Mouse (Mus musculus): Measurements from ENCODE around the gene Btbd1.
"Not testable (repeated sequence)": the region's sequence is repeated elsewhere in the genome, so short reads cannot be mapped to it uniquely, and the experiment has no call there.

Gene Btbd1

DNA sequence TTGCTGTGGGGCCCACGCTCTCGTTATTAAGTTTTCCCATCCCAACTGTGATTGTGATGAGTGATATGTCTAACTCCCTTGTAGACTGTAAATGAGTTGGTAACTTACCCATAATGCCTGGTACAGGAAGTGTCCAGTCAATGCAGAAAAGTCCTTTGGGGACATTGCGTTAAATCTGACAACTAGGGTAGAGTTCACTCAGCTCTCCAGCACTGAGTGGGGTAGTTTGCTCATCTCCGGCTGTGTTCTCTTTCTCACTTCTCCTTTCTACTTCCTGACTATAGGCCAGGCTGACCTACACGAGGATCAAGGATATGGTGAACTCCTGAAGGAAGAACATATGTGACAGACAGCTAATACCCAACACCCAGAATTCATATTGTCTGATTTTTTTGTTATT lies 20.0 kb upstream of the Btbd1 start:
- DNase-seq = no peak

DNA sequence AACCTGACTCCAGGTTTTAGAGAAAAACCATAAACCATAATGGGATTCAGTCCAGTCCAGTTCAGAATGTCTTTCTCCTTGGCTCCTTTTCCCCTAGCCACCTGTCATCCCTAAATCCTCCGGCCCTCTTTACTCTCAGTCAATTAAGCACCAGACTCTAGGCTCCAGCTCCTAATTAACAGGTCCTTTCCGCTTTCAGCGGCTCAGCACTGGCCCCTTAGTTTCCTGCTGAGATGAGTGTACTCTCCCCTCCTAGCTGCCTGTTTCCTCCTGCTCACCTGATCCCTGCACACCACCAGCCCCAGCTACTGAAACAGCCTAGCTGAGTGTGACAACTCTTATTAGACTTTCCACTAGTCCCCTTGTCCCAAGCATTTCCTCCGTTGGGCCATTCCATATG lies 18.5 kb upstream of the Btbd1 start:
- peak; percentile 25 for DNase-seq

DNA sequence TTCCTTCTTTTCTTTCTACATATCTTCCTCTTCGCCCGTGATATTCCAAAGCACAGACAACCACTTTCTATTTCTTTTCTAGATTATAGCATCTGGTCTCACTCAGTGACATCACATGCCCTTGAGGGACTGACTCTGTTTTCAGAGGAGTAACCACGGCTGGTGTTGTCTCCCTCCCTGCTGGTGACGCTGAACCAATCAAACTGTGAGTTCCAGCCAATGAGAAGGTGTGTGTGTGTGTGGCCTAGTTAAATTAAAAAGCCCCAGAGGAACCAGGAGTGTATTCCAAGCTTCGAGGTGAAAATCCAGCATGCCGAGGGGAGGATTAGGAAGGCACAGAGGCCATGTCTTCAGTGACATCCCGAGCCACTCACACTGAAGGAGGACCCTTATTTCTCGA lies 17.8 kb upstream of the Btbd1 start:
- DNase-seq = no peak

DNA sequence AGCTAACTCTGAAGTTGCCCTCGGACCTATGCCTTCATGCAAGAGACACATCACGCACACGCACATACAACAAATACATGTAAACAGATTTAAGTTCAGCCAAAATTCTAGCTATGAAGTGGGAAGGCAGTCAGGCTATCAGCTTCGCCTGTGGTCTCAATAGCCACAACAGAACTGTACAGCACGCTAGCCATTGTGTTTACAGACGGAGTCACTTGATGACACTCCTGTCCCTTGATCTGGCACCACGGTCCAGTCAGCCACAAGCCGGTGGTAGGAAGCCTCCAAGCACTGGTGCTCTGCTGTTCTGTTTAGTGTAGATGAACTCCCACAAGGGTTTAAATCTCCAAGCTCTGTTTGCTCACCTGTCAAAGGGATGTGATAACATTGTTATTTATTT lies 16.8 kb upstream of the Btbd1 start:
- no peak for DNase-seq

DNA sequence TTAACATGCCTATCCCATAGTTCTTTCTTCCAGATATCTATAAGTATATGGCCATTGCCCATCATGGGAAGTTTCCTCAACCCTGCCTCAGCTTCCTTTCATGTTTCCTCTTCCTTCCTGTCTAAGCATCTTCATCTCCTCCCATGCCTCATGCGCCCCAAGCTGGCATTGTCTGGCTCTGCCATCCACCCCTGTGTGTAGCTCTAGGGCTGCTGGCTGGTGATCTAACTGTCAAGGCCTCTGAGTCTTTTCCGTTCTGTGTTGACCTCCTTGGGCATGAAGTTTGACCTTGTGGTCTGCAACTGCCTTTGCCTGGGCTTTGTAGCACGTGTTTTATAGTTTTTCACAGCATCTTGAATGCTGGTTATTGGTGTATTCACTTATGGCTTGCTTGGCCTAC lies 16.1 kb upstream of the Btbd1 start:
- no peak for DNase-seq

DNA sequence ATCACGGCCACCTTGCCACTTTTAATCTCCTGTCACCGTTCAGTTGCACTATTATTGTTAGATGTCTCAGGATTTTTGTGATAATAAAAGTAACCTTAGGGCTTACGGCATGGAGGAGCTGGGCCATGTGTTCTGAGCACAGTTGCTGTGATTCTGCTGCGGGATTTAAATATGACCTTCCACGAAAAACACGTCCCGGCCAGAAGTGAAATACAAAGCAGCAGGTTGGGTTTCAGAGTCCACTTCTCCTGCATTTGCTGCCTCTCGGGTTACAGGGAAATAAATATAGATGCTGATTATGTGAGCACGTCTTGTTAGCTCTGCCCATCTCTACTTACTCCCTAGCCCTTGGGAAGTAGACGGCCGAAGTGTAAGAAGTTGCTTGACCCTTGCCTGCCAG lies 15.6 kb upstream of the Btbd1 start:
- DNase-seq = no peak

DNA sequence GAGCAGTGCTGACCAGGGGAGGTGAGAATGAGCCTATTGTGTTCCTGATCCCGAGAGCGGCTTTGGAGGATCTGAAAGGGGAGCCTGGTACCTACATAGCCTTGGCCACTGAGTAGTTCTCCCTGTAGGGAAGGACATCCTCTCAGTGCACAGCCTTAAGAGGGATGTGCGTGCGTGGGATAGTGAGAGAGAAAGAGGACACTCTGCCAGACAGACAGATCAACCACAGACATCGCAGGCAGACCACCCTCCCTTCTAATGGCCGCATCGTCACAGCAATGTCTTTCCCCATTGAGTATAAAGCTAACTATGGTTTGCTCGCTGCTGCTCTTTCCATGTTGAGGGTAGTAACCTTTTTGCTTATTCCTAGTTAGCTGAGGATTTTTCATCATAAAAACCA lies 14.7 kb upstream of the Btbd1 start:
- DNase-seq = no peak

DNA sequence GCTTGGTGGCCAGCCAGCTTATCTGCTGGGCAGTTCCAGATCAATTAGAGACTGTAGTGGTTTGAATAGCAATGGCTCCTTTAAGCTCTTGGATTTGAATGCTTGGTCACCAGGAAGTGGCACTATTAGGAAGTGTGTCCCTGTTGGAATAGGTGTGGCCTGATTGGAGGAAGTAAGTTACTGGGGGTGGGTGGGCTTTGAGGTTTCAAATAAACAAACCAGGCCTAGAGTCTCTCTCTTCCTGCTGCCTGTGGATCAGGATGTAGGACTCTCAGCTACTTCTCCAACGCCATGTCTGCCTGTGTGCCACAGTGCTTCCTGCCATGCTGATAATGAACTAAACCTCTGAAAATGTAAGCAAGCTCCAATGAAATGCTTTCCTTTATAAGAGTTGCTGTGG lies 13.8 kb upstream of the Btbd1 start:
- DNase-seq = no peak

DNA sequence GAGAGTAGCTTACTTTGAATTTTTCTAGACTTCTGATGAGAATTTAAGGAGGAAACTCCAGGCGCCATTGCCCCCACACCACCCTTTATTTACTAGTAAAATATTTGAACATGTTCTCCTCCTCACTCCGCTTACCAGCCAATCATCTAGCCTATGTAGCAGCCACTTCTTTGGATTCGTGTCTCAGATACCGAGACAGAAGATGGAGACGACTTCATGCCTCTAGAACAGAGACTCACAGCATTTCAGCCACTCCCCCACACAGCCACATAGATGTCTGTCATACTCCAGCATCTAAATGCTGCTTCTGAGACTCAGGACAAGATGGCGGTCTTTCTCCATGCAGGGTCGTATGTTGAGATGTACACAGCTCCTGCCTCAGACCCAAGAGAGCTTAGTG lies 12.9 kb upstream of the Btbd1 start:
- DNase-seq = no peak

DNA sequence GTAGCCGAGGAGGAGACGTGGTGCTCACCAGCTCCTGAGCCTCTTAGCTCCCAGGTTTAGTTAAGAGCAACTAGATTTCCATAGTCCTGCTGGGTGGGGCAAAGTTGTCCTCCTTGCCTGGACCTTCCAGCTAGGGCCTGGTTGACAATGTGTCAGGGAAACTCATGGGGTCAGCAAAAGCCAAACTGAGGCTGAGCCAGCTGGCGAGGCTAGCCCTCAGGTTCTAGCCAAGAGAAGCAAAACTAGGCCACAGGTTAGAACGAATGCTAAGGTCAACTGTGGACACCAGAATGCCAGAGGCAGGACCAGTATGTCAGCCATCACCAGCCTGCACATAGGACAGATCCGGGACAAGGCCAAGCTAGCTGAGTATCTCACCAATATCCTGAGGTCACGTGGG lies 12.2 kb upstream of the Btbd1 start:
- DNase-seq = no peak

DNA sequence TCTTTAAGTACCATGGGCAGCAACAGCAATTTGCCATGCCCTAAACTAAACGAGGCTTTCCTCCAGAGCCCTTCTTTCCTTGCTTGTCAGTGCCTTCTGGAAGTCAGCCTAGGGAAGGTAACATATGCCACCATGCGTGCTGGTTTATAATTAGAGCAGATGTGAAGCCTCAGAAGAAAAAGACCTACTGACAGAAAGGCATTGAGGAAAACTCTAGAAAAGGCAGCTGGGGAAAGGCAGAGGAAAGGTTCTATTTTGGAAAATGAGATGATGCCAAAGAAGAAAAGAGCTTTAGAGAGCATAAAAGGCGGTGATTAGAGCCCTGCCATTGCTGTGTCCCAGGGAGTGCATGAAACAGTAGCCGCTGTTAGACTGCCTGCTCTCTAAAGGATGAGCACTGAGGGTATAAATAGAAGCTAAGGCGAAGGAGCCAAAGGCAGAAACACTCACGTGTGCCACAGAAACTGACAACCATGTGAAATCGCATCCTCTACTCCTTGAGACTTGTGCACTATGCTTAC lies 11.5 kb upstream of the Btbd1 start:
- DNase-seq = no peak

DNA sequence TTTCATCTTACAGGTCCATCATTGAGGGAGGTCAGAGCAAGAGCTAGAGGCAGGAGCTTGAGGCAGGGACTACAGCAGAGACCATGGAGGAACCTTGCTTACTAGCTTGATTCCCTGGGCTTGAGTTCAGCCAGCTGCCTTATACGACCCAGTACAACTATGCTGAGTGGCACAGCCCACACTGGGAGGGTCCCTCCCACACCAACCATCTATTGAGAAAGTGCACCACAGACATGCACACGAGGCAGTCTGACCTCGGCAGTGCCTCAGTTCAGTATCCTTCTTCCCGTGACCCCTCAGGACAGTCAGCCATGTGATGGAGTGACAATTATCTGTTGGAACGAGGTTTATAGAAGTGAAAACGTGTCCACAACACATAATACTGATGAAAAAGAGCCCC lies 10.5 kb upstream of the Btbd1 start:
- DNase-seq = no peak

DNA sequence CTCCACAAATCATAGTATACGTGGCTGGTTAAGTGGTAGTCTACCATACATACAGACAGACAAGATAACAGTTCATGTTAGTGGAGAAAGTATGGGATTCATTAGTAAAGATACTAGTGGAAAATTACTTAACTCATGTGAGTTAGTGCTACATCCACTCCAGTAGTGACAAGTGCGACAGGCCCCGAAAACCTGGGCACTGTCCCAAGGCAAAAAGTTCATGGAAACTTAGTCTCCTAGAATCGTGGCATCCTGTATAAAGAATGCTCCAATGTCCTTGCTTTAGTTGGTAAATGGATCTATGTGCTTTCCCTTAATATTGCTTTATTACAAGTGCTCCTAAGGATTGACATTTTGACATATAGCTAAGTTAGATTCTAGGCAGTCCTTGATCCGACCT lies 8.5 kb upstream of the Btbd1 start:
- not testable (repeated sequence) for DNase-seq

DNA sequence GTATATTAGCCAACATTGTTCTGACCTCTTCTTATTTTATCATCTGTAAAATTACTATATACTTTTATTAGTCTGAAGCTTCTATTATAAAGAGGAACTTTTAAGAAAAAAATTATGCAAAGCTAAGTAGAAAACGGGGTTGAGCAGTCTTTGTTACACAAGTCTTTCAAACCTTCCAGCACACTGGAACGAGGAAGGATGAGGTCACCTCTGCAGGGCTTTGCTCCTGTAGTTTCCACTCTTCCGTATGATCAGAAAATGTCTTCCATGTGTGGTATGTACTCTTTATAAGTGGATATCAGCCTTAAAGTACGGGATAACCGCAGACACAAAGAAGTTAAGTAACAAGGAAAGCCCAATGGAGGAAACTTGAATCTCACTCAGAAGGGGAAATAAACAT lies 6.2 kb upstream of the Btbd1 start:
- no peak for DNase-seq

DNA sequence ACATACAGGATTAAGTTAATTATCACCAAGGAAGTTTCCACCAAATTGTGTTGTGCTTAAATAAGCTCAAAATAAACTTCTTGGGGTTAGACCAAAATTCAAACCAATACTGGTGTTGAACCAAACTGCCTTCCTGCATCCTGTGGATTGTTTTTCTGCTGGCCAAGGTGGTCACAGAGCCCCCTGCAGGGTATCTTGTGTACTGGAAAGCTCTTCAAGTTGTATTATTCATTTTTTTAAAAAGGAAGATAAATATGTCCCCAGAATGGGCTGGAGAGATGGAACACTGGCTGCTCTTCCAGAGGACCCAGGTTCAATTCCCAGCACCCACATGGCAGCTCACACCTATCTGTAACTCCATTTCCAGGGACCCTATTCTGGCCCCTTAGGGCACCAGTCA lies 5.6 kb upstream of the Btbd1 start:
- no peak for DNase-seq

DNA sequence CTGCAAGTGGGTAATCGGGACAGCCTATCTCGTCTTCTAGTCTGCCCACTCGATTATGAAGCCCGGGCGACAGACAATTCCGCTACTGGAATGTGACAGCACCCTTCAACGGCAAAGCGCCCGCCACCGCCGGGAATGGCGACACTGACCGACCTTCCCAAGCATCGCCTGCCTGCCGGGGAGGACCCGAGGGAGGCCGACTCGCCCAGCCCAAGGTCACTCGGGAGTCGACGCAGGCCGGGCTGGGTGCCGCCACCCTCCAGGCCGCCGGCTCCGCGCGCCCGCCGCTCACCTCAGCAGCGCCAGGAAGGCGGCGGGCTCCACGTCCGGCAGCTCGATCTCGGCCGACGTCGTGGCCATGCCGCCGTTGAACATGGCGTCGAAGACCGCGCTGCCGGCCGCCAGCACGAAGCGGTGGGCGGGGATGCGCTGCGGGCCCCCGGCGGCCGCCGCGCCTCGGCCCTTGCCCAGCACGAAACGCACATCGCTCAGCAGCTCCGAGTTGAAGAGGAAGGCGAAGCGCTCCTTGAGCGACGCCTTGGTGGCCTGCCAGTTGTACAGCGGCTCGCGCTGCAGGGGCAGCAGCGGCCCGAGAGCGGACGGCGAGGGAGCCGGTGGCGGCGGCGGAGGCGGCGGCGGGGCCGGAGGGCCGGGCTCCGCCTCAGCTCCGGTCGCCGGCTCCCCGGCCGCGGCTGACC lies 401 bp downstream of the Btbd1 start:
- peak; percentile 30 for DNase-seq

DNA sequence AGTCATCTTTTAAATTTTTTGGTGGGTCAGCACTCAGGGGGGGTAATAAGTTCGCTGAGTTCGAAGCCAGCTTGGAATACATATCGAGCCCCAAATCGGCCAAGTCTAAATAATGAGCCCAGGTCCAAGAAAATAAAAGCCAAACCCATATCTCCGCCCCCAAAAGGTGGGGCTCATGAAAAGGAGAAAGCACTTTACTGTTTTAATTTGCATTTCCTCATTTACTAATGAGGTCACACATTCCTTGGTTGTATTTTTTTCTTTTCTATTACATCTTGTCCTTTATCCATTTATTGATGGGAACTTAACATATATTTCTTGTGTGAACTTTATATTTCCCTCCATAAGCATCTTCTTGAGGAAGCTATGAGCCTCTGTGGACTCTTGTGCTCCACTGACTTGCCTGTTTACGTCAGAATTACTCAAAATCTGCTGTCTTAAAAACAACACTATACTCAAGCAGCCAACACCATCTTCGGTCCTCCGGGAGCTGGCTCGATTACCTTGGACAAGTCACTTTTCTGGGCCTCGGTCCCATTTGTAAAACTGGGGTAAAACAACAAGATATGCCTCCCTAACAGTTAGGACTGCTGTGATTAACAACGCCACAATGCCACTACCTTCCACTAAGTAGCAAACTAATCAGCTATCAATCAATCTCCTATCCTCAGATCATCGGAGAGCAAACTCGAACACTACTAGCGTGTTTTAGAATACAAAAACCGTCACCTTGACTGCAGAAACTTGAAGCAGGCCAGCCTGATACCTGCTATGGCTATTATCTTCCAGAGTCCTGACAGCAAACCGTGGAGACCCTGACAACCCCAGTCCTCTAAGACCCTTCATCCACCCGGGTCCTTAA lies 1.2 kb downstream of the Btbd1 start:
- DNase-seq = no peak

DNA sequence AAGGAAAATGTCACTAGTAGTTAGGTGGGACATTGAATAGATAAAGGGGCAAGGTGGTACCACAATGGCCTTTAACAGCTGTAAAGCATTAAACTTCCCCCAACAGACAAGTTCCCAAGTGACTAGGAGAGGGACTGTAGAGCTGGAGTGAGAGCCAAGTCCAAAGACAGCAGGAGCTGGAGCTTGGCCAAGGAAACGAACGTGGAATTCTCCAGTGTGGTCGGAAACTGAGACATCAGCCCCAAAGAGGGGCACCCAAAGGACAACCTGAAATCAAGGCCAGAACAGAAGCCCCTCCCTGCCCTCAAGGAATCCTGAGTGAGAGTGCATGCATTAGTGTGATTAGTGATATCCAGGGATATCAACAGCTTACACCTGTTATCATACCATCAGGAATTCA lies 3.9 kb downstream of the Btbd1 start:
- DNase-seq = no peak

DNA sequence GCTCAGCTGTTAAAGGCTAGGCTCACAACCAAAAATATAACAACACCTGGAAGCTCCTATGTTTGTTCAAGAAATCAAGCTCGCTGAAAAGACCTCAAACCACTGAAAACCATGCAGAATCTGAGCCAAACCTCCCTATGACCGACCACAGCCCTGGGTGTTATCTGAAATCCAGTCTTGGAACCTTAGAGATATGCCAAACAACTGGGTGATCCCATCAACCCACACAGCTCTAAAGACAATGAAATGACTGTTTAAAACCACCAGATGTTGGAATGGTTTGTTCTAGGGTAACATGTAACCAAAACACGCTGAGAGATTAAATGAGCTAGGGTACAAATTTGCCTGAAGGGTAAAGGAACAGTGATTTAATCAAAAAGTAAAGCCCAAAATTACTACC lies 4.3 kb downstream of the Btbd1 start:
- DNase-seq = no peak

DNA sequence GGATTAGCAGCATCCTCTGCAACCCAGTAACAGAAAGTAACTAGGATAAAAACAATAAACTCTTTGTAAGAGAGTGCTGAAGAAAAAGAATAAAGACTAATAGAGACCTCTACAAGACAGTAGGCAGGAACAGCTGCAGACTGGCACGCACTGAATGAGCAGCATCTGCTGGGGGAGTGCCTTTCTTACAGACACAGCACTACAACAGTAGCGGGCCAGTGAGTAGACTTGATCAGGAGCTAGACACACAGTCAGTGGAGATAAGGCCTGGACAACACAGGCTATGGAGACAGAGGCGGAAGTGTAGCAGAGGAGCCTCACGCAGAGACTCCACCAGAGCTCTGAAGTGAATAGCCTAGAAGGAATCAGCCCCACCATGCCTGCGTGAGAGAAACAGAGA lies 23.2 kb downstream of the Btbd1 start:
- DNase-seq = no peak

DNA sequence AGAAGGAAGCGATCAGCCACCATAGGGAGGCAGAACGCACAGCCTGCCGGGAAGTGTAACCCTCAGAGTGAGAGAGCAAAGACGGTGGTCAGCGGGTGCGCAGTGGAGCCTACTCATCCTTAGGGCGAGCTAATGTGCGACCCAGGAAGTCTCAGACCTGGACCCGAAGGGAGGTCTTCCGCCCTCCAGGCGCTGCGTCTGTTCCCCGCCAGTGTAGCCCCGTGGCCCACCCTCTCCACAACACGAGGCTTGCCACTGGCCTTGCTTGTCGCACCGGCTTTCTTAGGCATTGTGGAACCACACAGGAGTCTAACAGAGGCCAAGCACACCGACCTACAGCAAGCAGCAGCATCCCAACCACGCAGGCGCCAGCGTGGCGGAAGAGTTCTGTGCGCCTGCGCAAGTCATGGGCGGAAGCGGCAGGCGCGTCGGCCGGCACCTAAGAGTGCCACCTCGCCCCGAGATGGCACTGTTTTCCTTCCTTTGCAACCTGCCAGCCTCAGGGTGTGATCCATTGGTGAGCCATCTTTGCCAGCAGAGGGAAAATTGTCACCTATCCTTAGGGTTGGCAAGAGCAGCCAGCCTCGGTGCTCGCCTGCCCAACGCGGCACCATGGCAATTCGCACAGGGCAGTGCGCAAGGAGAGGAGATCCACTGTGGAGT lies 40.0 kb downstream of the Btbd1 start, which contains the start of gene 3110040N11Rik:
Gene 3110040N11Rik, minus strand, starts transcription at position 384 of the 663 bp plus-strand sequence.
- DNase-seq = peak; percentile 78

DNA sequence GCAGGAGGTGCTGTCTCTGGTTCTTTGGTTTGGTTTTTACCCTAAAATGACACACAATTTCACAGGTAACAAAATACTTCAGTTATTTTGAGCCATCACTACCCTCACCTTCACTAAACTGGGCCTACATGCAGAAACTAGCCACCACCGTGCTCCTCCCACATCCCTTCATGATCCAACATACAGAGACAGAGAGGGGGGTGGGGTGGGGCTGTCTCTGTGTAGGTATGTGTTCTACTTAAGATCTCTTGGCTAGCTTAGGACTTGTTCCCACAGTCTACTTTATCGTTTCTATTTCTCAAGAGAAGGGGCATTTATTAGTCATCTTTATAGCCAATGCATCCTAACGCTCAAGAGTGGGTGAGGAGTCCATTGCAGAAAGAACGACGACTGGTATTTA lies 40.7 kb downstream of the Btbd1 start:
- DNase-seq = peak; percentile 21

DNA sequence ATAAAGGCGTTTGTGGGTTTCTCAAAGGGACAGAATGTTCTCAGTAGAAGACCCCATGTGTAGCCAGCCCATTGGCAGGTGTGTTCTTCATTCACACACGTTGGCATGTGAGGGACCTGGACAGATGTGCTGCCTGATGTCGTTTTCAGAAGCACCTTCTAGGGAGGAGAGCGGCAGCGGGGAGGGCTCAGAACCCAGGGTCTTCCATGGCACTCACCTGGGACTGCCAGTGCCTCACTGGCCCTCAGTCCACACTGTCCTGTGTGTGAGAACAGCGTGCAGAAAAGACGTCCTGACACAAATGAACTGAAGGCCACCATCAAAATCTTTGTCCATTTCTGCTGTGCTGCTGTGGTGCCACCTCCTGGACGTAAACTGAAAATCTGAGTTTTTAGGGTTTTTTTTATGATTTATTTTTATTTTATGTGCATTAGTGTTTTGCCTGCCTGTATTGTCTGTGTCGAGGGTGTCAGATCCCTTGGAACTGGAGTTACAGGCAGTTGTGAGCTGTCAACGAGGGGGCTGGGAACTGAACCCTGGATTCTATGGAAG lies 51.5 kb downstream of the Btbd1 start:
- DNase-seq = no peak
